Mouse (Mus musculus) layer of hippocampus, postnatal 36 days (tissue): ENCODE measurements around the gene Cdc42bpa. TPM values are rescaled to one million over a fixed set of nuclear protein-coding genes. Genes with fewer than 3 reads are reported as not detected.
A peak's percentile ranks its signal among the peaks of the same experiment; 100 is the strongest.

Source experiments
- DNase-seq, 2 experiments: peaks; one replicate each; pipeline ENCODE4 v3.0.0; 2022
- total RNA-seq, 2 experiments: library from RNA; stranded (reverse); gene quantifications; 2 replicates each; pipeline ENCODE4 v1.2.3; 2021

Cdc42bpa gene
- total RNA-seq, 2 experiments from 2014 or later = 239 to 246 TPM

- DNase-seq = peak; percentile 31 to 54
These were observed 77.2 kb downstream of the Cdc42bpa start for GRCm38 (mm10) chr1:180037461-180037860.

- DNase-seq = no peak
These were observed 83.9 kb downstream of the Cdc42bpa start for GRCm38 (mm10) chr1:180044160-180044559.

GRCm38 (mm10) chr1:180045172-180045571 lies 84.9 kb downstream of the Cdc42bpa start:
- DNase-seq = no peak

- no peak for DNase-seq
These were observed 128.9 kb downstream of the Cdc42bpa start for GRCm38 (mm10) chr1:180089176-180089575.

- DNase-seq = no peak
These were observed 138.2 kb downstream of the Cdc42bpa start for GRCm38 (mm10) chr1:180098426-180098825.

GRCm38 (mm10) chr1:180104567-180104966 lies 144.3 kb downstream of the Cdc42bpa start:
- no peak for DNase-seq

- no peak for DNase-seq
These were observed 148.8 kb downstream of the Cdc42bpa start for GRCm38 (mm10) chr1:180109050-180109449.

GRCm38 (mm10) chr1:180116525-180116924 lies 156.3 kb downstream of the Cdc42bpa start:
- DNase-seq = no peak

- no peak for DNase-seq
These were observed 158.0 kb downstream of the Cdc42bpa start for GRCm38 (mm10) chr1:180118233-180118632.

GRCm38 (mm10) chr1:180128077-180128792 lies 168.0 kb downstream of the Cdc42bpa start:
- DNase-seq = no peak

- no peak for DNase-seq
These were observed 171.1 kb downstream of the Cdc42bpa start for GRCm38 (mm10) chr1:180131402-180131801.

- DNase-seq = no peak
These were observed 171.9 kb downstream of the Cdc42bpa start for GRCm38 (mm10) chr1:180132187-180132586.

GRCm38 (mm10) chr1:180139158-180139557 lies 178.9 kb downstream of the Cdc42bpa start:
- no peak for DNase-seq

GRCm38 (mm10) chr1:180140970-180141369 lies 180.7 kb downstream of the Cdc42bpa start:
- no peak for DNase-seq

GRCm38 (mm10) chr1:180148036-180148435 lies 187.8 kb downstream of the Cdc42bpa start:
- no peak for DNase-seq

- no peak for DNase-seq
These were observed 188.3 kb downstream of the Cdc42bpa start for GRCm38 (mm10) chr1:180148563-180148962.

GRCm38 (mm10) chr1:180151191-180151590 lies 190.9 kb downstream of the Cdc42bpa start:
- DNase-seq = no peak

GRCm38 (mm10) chr1:180158648-180159047 lies 198.4 kb downstream of the Cdc42bpa start:
- DNase-seq = no peak

GRCm38 (mm10) chr1:180160545-180160944 lies 200.3 kb downstream of the Cdc42bpa start:
- no peak for DNase-seq

- no peak for DNase-seq
These were observed 200.9 kb downstream of the Cdc42bpa start for GRCm38 (mm10) chr1:180161160-180161559.

GRCm38 (mm10) chr1:180161566-180162355 lies 201.5 kb downstream of the Cdc42bpa start:
- no peak for DNase-seq

GRCm38 (mm10) chr1:180162986-180163385 lies 202.7 kb downstream of the Cdc42bpa start:
- no peak for DNase-seq

- no peak for DNase-seq
These were observed 206.3 kb downstream of the Cdc42bpa start for GRCm38 (mm10) chr1:180166533-180166932.

- no peak for DNase-seq
These were observed 208.0 kb downstream of the Cdc42bpa start for GRCm38 (mm10) chr1:180168294-180168693.
